Mouse (Mus musculus) heart, postnatal 0 days (tissue): ENCODE results near the gene Ubr2.

ENCODE experiments used
- CTCF ChIP-seq: IDR thresholded peaks from 2 replicates; pipeline ENCODE4 v1.5.1; 2016; ENCODE audit warnings: antibody characterized with exemption, control low read depth, low read depth
- EP300 ChIP-seq: IDR thresholded peaks from 2 replicates; pipeline ENCODE4 v1.6.1; 2016; ENCODE audit warnings: antibody characterized with exemption, low read depth

- no peak for TF ChIP-seq CTCF
- TF ChIP-seq EP300, result peak; percentile 70; the same call in 1 of the 2 replicates
Observed at GRCm38 (mm10) chr17:46879841-46880311, 130.5 kb downstream of the Ubr2 start.
